Mouse (Mus musculus): ENCODE measurements around the gene Clybl. TPM values are rescaled to one million over a fixed set of nuclear protein-coding genes. Genes with fewer than 3 reads are reported as not detected.

Gene Clybl
- polyA plus RNA-seq, 1 experiment from 2014 or later, result 21.0 TPM

DNA sequence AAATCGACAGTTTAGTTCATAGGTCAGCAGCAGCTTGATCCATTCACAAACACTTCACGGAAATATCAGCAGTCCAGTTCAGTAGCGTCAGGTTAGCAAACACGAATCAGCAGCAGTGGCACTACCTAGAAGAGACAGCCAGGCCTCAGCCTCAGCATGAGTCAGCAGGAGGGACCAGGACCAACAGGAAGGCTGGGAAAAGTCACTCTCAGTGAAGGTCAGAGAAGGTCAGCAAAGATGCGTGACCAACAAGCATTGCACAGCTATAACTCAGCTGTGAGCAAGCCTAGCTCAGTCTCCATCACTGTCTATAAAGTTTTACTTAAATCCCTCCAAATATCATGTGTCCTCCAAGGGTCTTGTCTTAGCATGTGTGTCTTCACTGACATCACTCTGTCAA lies 27.7 kb downstream of the Clybl start:
- Histone ChIP-seq H3K27ac (no peak overlapping the region), H3K4me2 (no peak overlapping the region), H3K27me3 (no peaks in the 10 kb centered on the region), H3K9ac (no peak overlapping the region), H3K4me1 (no peaks in the 10 kb centered on the region), H3K9me3 (replicated peaks) (no peaks in the 10 kb centered on the region), H3K36me3 (ENCODE audit: poor library complexity, severe bottlenecking) (no peaks in the 10 kb centered on the region), H3K4me3 (no peak overlapping the region)
- WGBS, result 89% methylated on average over 5 of the region's 5 CpGs
- ATAC-seq, result no peak

- WGBS, result 68% methylated on average over 8 of the region's 8 CpGs
These were observed 32.1 kb downstream of the Clybl start for GRCm38 (mm10) chr14:122213590-122213989.

GRCm38 (mm10) chr14:122214126-122214525 lies 32.6 kb downstream of the Clybl start:
- Histone ChIP-seq H3K9me3 (replicated peaks) (no peaks in the 10 kb centered on the region), H3K9ac (no peak overlapping the region), H3K4me1 (no peaks in the 10 kb centered on the region), H3K27me3 (no peaks in the 10 kb centered on the region), H3K4me2 (no peak overlapping the region), H3K27ac (no peak overlapping the region), H3K4me3 (no peak overlapping the region), H3K36me3 (ENCODE audit: poor library complexity, severe bottlenecking) (no peaks in the 10 kb centered on the region)
- no peak for ATAC-seq
- whole genome bisulfite sequencing, result 81% methylated on average over 6 of the region's 6 CpGs

More at GRCm38 (mm10) chr14:122213590-122213989, 32.1 kb downstream of the Clybl start:
- H3K4me2 ChIP-seq, result no peak overlapping the region
- H3K9ac ChIP-seq, result no peak overlapping the region
- H3K27ac ChIP-seq, result no peak overlapping the region
- no peaks in the 10 kb centered on the region for H3K4me1 ChIP-seq
- H3K9me3 ChIP-seq (replicated peaks), result no peaks in the 10 kb centered on the region
- ATAC-seq, result peak; percentile 21; the same call in 1 of the 2 replicates
- no peaks in the 10 kb centered on the region for H3K27me3 ChIP-seq
- no peak overlapping the region for H3K4me3 ChIP-seq
- H3K36me3 ChIP-seq (ENCODE audit: poor library complexity, severe bottlenecking), result no peaks in the 10 kb centered on the region

- WGBS, result 94% methylated on average over 4 of the region's 4 CpGs
- Histone ChIP-seq H3K9ac (no peak overlapping the region), H3K9me3 (replicated peaks) (no peaks in the 10 kb centered on the region), H3K4me1 (no peaks in the 10 kb centered on the region), H3K4me2 (no peak overlapping the region), H3K27me3 (peaks cover 2% of the 10 kb centered on the region; the same call in 1 of the 2 replicates), H3K27ac (no peak overlapping the region), H3K4me3 (no peak overlapping the region), H3K36me3 (ENCODE audit: poor library complexity, severe bottlenecking) (no peaks in the 10 kb centered on the region)
- ATAC-seq, result no peak
These were observed 35.7 kb downstream of the Clybl start for GRCm38 (mm10) chr14:122217221-122217620.

- WGBS, result 80% methylated on average over 10 of the region's 10 CpGs
These were observed 41.5 kb downstream of the Clybl start for GRCm38 (mm10) chr14:122222934-122223374.

DNA sequence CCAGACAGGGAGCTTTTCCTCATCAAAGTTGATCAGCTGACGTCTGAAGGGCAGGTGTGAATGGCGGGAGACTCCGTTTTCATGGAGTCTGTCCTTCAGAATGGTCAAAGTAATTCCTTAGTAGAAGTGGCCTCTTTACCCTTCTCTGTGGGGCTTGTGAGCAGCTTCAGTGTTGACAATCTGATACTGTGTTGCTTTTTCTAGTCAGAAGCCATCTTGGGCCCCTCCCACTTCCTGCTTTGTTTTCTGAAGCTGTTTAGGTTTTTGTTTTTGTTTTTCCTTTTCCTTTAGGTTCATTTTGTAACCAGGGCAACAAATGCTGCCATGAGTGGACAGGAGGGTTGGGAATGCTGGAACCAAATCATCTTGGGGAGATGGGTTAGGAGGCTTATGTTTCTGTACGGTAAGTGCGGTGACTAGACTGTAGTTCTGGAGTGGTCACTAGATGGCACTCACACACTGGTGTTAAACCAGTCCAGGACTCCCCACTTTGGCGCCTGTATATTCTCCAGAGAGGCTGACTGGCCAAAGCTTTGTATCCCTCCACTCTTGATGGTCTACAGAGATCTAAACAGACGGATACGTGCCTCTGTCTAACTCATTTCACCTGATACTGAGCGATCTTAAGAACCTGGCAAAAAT lies 42.1 kb downstream of the Clybl start:
- WGBS, result 21% methylated on average over 9 of the region's 9 CpGs
- Histone ChIP-seq H3K36me3 (ENCODE audit: poor library complexity, severe bottlenecking) (no peaks in the 10 kb centered on the region), H3K4me1 (peaks cover 37% of the 10 kb centered on the region), H3K9me3 (replicated peaks) (no peaks in the 10 kb centered on the region), H3K9ac (no peak overlapping the region), H3K4me2 (no peak overlapping the region), H3K27ac (no peak overlapping the region), H3K27me3 (peaks cover 37% of the 10 kb centered on the region), H3K4me3 (no peak overlapping the region)
- peak; percentile 90 for ATAC-seq

More at GRCm38 (mm10) chr14:122222934-122223374, 41.5 kb downstream of the Clybl start:
- Histone ChIP-seq H3K9me3 (replicated peaks) (no peaks in the 10 kb centered on the region), H3K4me2 (no peak overlapping the region), H3K9ac (no peak overlapping the region), H3K4me3 (no peak overlapping the region), H3K36me3 (ENCODE audit: poor library complexity, severe bottlenecking) (no peaks in the 10 kb centered on the region), H3K27me3 (peaks cover 37% of the 10 kb centered on the region), H3K27ac (no peak overlapping the region), H3K4me1 (peaks cover 37% of the 10 kb centered on the region)
- ATAC-seq, result no peak

GRCm38 (mm10) chr14:122224103-122224494 lies 42.6 kb downstream of the Clybl start:
- Histone ChIP-seq H3K27ac (no peak overlapping the region), H3K36me3 (ENCODE audit: poor library complexity, severe bottlenecking) (no peaks in the 10 kb centered on the region), H3K9me3 (replicated peaks) (no peaks in the 10 kb centered on the region), H3K4me1 (peaks cover 42% of the 10 kb centered on the region), H3K9ac (no peak overlapping the region), H3K27me3 (peaks cover 41% of the 10 kb centered on the region), H3K4me3 (no peak overlapping the region), H3K4me2 (no peak overlapping the region)
- no peak for ATAC-seq
- WGBS, result 41% methylated on average over 6 of the region's 6 CpGs

GRCm38 (mm10) chr14:122224501-122224928 lies 43.0 kb downstream of the Clybl start:
- no peak overlapping the region for H3K9ac ChIP-seq
- no peaks in the 10 kb centered on the region for H3K36me3 ChIP-seq (ENCODE audit: poor library complexity, severe bottlenecking)
- no peak for ATAC-seq
- H3K4me2 ChIP-seq, result peak overlapping the region; percentile 17; the same call in 1 of the 2 replicates
- peaks cover 44% of the 10 kb centered on the region for H3K4me1 ChIP-seq
- H3K27me3 ChIP-seq, result peaks cover 45% of the 10 kb centered on the region
- H3K4me3 ChIP-seq, result no peak overlapping the region
- H3K9me3 ChIP-seq (replicated peaks), result no peaks in the 10 kb centered on the region
- H3K27ac ChIP-seq, result peak overlapping the region; percentile 8; the same call in 1 of the 2 replicates
- 44% methylated on average over 8 of the region's 8 CpGs for WGBS

- Histone ChIP-seq H3K4me3 (no peak overlapping the region), H3K9me3 (replicated peaks) (no peaks in the 10 kb centered on the region), H3K4me1 (peaks cover 54% of the 10 kb centered on the region), H3K27me3 (peaks cover 53% of the 10 kb centered on the region), H3K27ac (peak overlapping the region; percentile 54), H3K4me2 (peak overlapping the region; percentile 17), H3K9ac (no peak overlapping the region; the same call in 1 of the 2 replicates), H3K36me3 (ENCODE audit: poor library complexity, severe bottlenecking) (no peaks in the 10 kb centered on the region)
- ATAC-seq, result no peak
- 11% methylated on average over 7 of the region's 7 CpGs for WGBS
These were observed 44.1 kb downstream of the Clybl start for GRCm38 (mm10) chr14:122225479-122226132.

DNA sequence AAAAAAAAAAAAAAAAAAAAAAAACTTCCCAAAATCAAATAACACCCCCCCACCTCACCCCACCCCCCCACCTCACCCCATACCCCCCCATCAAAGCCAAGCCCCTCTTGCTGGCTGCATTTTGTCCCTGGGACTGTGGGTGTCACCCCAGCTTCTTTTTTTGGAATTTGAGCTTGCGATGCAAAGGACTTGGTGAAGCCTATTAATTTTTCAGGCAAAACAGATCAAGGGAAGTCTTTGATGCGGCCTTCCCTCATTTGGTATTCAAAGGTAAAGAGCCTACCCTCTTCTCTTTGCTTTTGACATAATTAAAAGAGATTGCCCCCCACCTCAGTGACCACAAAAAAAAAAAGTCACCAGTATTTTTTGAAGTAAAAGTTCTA lies 44.6 kb downstream of the Clybl start:
- no peak overlapping the region for H3K4me3 ChIP-seq
- ATAC-seq, result no peak
- H3K36me3 ChIP-seq (ENCODE audit: poor library complexity, severe bottlenecking), result no peaks in the 10 kb centered on the region
- H3K9me3 ChIP-seq (replicated peaks), result no peaks in the 10 kb centered on the region
- H3K27me3 ChIP-seq, result peaks cover 58% of the 10 kb centered on the region
- H3K4me2 ChIP-seq, result no peak overlapping the region
- H3K9ac ChIP-seq, result no peak overlapping the region
- H3K27ac ChIP-seq, result 0 out of 2 replicates have a peak overlapping the region, but pooled peaks have one; percentile 65
- 28% methylated on average over 2 of the region's 2 CpGs for WGBS
- peaks cover 59% of the 10 kb centered on the region for H3K4me1 ChIP-seq

DNA sequence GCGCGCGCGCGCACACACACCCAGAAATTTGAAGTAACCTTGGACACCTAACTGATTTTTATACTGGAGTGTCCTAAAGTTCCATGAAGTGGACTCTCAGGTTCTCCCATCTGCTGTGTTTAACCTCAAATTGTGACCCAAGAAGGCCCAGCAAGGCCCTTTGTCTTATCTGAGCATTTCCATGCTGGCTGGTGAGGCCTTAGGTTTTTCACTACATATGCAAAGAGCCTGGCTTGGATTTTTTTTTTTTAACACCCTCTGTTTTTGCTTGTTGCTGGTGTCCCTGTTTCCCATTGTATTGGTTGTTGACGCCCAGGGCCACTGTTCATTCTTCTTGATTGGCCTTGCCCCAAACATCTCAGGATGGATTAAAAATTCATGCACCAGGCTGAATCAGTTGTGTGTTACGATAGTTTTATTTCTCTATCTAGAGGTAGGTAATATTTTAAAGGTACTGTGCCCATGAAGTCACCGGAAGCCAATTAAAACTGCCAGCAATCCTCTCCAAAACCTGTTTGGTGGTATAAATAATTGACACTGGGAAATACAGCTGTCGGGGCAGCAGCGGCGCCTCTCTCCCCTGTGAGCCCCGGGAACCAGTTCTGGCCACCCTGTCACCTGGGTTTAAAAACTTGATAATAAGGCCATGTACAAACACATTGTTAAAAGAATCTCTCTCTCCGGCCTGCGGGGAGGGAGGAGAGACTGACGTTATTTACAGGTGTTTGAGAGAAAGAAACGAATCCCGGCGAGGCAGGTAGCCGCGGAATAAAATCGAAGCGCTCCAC lies 45.4 kb downstream of the Clybl start:
- Histone ChIP-seq H3K4me1 (peaks cover 61% of the 10 kb centered on the region), H3K4me3 (peak overlapping the region; percentile 6; the same call in 1 of the 2 replicates), H3K27me3 (peaks cover 66% of the 10 kb centered on the region), H3K9me3 (replicated peaks) (no peaks in the 10 kb centered on the region), H3K36me3 (ENCODE audit: poor library complexity, severe bottlenecking) (no peaks in the 10 kb centered on the region), H3K9ac (peak overlapping the region; percentile 17; the same call in 1 of the 2 replicates), H3K4me2 (peak overlapping the region; percentile 38), H3K27ac (peak overlapping the region; percentile 65)
- ATAC-seq, result no peak
- 25% methylated on average over 22 of the region's 22 CpGs for WGBS
